Mouse (Mus musculus) heart, postnatal 0 days (tissue): ENCODE measurements around the gene Fchsd2.

Source experiments
- CTCF ChIP-seq: IDR thresholded peaks from 2 replicates; pipeline ENCODE4 v1.5.1; 2016; ENCODE audit warnings: antibody characterized with exemption, control low read depth, low read depth
- EP300 ChIP-seq: IDR thresholded peaks from 2 replicates; pipeline ENCODE4 v1.6.1; 2016; ENCODE audit warnings: antibody characterized with exemption, low read depth

DNA sequence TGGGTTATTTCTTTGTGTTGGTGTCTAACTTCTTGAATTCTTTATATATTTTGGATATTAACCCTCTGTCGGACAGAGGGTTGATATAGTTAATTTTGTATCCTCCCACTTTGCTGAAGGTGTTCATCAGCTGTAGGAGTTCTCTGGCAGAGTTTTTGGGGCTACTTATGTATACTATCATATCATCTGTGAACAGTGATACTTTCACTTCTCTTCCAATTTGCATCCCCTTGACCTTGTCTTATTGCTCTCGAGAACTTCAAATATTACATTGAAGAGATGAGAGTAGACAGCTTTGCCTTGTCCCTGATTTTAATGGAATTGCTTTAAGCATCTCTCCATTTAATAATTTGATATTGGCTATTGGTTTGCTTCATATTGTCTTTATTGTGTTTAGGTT is 130.8 kb downstream of the Fchsd2 start:
- no peak for TF ChIP-seq CTCF
- TF ChIP-seq EP300, result no peak
